Mouse (Mus musculus): ENCODE measurements around the gene Prss32. TPM values are rescaled to one million over a fixed set of nuclear protein-coding genes. Genes with fewer than 3 reads are reported as not detected.
"Not testable (repeated sequence)": the region's sequence is repeated elsewhere in the genome, so short reads cannot be mapped to it uniquely, and the experiment has no call there.

The Prss32 gene
- polyA plus RNA-seq, 2 experiments from 2014 or later: not detected

DNA sequence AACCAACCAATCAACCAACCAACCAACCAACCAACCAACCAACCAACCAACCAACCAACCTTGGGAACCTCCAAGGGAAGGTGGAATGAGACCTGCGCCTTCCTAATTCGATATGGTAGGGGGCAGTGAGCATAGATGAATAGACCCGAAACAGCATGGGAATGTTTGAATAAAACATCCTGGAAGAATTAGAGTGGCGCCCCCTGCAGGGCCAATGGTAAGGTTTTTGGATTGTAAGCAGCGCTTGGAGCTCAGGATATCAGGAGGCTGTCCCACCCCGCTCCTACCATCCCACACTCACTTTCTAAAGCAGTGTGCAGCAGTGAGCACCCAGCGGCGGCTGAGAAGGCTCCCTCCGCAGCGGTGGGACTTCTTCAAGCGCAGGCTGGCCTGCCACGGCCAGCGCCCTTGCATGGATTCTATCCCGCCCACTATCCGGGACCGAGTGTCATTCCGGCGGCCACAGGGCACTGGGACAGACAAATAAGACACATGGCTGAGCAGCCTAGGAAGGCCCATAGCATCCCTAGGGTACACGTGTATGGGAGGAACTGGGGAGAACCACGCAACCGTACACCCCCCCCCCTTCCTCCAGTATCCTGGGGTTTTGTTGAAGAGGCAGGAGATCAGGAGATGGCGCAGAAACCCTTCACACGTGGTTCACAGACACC lies 379 bp upstream of the Prss32 start:
- no peak for ATAC-seq

DNA sequence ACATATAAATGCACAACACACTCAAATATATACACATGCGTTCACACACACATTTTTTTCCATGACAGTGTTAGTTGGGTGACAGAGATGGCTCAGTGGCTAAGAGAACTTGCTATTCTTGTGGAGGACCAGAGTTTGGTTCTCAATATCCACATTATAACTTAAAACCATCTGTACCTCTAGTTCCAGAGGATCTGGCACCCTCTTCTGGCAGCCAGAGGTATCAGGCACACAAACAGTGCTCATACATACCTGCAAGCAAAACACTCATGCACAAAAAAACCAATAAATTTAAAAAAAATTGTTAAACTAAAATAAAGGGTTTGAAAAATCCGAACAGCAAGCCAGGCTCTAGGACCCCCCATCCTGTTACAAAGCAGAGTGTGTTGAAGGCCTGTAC lies 6.4 kb downstream of the Prss32 start:
- no peak for ATAC-seq

DNA sequence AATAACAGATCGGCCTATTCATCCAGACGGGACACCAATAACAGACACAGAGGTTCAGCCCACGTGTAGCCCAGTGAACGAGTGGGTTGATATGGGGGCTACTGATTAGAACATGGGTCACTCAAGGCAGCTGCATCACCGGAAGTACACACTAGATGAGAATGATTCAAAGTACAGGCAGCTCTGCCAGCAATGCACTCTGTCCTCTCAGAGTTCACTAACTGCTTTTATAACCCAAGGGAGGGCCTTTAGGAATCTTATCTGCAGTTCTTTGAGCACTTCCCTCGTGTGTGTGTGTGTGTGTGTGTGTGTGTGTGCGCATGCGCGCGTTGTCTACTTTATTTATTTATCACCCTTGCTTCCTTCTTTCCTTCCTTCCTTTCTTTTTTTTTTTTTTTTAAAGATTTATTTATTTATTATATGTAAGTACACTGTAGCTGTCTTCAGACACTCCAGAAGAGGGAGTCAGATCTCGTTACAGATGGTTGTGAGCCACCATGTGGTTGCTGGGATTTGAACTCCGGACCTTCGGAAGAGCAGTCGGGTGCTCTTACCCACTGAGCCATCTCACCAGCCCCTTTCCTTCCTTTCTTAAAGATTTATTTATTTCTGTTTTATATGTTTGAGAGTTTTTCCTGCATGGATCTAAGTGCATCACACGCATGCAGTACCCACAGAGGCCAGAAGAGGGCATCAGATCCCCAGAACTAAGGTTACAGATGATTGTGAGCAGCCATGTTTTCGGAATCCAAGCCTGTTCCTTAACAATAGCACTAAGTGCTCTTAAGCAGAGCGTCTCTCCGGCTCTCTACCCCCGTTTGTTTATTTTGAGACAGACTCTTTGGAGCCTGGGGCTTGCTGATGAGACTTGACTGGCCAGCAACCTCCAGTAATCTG lies 7.4 kb downstream of the Prss32 start:
- ATAC-seq: no peak

DNA sequence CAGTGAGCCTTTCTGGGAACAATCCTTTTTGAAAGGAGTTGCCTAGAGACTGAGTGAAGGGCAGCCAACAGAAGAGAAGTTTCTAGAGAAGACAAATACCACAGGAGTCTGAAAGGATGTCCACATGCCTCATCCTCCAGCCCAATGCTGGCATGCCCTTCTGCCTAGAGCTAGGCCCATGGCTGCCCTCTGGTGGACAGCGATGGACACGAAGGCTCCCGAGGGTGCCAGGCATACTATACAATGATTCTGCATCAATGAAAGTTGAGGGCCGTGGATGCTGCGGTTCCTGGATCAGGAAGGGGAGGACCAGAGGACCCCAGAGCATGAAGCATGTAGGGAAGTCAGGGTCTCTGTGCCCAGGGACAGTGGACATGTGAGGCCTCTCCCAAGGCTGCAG lies 9.6 kb downstream of the Prss32 start:
- ATAC-seq: peak; percentile 49

DNA sequence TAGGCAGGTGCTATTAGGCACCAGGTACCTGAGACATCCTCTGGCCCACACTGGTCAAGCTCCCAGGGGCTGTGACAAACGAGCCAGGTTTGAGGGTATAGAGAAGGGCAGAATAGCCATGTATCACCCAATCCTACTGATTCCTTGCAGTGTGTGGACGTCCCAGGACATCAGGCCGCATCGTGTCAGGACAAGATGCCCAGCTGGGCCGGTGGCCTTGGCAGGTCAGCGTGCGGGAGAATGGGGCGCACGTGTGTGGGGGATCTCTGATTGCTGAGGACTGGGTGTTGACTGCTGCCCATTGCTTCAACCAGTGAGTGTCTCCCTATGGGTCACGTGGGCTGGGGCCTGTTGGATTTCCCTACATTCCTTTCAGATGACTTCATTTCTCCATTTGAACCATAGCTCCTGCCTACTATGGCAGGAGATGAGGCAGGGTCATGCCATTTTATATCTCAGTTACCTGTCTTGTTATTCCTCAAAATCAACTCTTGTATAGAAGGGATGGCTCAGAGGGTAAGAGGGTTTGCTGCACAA lies 10.6 kb downstream of the Prss32 start:
- ATAC-seq: no peak

DNA sequence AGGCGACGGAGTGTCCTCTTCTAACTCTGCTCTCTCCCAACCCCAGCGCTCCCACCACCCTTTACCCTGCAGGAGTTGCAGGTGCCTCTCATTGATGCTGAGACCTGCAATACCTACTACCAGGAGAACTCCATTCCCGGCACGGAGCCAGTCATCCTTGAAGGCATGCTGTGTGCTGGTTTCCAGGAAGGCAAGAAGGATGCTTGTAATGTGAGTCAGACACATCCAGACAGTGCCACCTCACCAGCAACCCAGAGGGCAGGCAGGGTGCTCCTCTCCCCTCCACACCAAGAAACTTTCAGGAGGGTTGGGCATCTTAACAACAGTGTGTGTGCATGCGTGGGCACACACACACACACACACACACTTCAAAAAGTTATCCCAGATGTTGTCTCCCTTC lies 13.5 kb downstream of the Prss32 start:
- no peak for ATAC-seq

DNA sequence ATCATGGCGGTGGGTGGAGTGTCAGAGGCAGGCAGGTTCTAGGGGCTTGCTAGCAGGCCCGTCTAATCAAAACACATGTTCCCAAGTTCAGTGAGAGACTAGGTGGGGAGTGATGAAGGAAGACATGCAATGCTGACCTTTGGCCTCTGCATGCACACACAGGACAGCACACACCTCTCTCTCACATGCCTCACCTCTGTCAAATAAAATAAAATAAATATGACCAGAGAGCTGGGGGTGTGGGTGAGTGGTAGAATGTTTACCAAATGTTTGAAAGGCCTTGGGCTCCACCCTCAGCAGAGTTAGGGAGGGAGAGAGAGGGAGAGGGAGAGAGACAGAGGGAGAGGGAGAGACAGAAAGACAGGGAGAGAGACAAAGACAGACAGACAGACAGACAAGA lies 14.3 kb downstream of the Prss32 start:
- no peak for ATAC-seq

DNA sequence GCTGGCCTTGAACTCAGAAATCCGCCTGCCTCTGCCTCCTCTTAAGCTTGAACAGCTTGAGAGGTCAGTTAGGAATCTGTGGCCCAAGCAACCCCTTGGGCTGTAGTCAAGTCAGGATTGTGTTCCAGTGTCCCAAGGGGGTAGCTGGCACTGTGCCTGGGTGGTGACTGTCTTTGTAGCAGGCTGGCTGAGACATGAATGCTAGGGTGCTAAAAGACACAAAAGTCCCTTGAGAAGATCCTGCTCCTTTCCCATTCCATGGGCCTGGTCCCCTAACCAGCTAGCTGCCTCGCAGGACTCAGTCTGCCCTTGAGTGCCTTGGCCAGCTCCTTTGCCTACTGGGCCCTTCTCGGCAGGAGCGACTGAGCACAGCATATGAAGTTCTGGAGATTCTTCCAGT lies 19.3 kb downstream of the Prss32 start:
- no peak for ATAC-seq

DNA sequence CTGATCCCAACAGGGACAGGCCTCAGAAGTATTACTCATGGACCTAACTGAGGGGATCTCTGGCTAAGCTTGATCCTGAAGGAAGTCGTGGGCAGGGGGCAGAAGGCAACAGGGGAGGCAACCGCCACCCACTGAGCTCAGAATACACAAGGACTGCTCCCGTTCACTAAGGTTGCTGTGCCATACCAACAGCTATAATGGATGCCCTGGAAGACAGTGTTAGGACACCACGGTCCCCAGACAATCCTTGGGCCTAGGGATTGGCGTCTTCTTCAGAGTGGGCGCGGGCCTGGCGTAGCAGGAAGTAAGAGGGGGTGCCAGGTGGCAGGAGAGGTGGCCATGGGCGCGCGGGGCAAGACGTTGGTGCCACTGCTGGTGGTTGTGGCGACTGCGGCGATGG lies 24.1 kb downstream of the Prss32 start, which contains the start of gene Prss21:
TSS of gene Prss21 (plus strand) at position 301 of the 400 bp plus-strand sequence.
- ATAC-seq: no peak

DNA sequence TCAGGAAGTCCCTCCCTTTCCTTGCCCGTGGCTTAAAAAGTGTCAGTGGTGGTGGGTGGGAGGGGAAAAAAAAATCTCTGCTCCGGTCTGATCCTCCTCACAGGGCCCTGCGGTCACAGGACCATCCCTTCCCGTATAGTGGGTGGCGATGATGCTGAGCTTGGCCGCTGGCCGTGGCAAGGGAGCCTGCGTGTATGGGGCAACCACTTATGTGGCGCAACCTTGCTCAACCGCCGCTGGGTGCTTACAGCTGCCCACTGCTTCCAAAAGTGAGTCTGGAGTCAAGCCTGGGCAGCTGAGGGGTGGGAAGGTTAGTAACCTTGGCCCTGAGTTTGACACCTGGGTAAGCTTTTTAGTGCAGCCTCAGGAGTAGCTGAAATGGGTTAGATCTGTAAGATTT lies 24.9 kb downstream of the Prss32 start:
- ATAC-seq: no peak

DNA sequence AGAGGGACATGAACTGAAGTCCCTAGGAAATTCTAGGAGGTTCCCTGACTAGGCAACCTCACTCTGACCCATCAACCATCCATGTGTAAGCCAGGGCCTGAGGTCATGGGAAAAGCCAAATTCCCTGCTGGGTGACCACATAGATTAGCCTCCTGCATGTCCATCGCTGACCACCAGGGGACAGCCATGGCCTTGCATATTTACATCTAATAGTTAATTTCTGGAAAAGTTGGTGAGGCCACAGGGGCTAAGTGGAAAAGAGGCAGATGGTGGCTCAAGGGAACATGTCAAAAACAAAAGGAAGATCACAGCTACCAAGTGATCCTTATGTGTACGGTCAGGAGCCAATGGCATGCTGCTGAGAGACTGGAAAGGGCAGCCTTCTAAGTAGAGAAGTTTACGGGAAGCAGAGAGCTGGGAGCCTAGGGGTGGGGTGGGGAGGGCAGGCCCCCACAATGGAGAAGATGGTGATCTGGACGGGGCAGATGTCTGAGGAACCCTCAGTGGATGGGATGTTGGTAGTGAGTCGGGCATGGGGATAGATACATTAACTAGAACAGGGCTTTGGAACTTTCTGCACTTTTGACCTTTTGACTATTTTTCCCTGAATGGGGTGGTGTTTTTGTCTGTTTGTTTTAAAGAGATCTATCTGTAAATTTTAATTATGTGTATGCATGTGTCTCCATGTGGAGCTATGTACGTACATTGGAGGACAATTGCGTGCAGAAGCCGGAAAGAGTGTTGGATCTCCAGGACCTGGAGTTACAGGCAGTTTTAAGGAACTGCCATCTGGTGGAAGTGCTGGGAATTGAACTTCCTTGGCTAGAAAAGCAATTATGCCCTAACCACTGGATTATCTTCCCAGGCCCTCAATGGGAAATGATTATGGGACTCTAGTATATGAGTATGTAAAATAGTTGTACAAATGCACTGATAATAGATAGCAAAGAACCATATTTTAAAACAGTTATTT lies 30.5 kb downstream of the Prss32 start:
- no peak for ATAC-seq

DNA sequence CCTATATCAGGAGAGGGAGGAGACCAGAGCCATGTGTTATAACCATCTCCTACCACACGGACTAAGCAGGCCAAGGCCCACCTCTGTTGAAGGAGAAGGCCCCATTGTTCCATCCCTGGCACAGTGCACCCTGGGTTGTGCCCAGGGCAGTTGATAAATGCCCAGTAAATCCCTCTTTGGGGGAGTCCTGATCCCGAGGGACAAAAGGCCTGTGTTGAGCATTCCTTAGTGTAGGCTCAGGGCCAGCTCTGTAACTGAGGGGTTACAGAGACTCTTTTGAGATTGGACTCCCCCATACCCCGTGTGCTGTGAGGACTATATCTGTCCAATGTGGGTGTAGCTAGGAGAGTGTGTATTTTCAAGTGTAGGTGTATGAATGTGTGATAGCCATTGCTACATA lies 33.1 kb downstream of the Prss32 start:
- no peak for ATAC-seq

DNA sequence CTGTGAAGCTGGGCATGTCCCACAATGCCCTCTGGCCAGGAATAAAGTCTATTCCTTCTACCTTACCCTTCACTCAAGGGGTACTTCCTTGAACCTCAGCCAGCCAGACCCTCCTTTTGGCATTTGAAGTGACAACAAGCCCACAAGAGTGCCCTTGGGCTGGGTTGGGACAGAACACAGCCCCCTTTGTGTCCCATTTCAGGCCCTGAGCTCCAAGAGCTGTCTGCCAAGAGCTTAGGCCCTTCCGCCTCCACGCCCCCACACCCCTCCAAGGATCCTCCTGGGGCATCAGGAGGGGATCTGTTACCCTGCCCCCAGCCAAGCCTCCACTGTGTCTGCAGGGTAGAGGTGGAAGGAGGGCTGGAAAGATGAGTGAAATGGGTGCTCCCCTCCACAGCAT lies 33.5 kb downstream of the Prss32 start:
- no peak for ATAC-seq

DNA sequence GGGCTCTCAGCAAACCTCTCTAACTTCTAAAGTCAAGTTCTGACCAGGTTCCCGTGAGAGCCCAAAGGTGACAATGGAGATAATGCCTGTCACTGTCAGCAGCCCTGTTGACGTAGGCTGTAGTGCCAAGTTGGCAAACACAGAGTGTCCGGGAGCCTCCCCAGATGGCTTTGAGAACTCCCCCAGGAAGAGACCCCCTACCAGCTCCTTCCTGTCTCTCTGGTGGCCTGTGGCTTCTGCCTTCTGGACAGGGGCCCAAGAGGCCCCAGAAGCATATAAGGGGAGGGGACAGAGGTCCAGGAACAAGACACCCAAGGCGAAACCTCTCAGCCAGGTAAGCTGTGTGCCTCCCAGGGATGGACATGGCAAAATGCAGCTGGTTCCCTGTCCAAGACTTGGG lies 36.9 kb downstream of the Prss32 start, which contains the start of the genes Dcpp1 and Dcpp2:
TSS of gene Dcpp1 (plus strand) at position 301 of the 400 bp plus-strand sequence.
TSS of gene Dcpp2 (plus strand) at position 305 of the 400 bp plus-strand sequence.
- not testable (repeated sequence) for ATAC-seq

Other genes starting within 250 kb of the Prss32 start
- gene Zfp13, start 244.4 kb upstream of the Prss32 start, polyA plus RNA-seq (2017; shearing (Covaris generic)): under 1 TPM in 1 of 2 experiments, not detected in 1; 0.38 TPM
- gene Zscan10, start 243.0 kb upstream of the Prss32 start, polyA plus RNA-seq (2017; shearing (Covaris generic)): 1 to 10 TPM; 2.2 to 2.9 TPM
- gene Mmp25, start 198.6 kb upstream of the Prss32 start, polyA plus RNA-seq (2017; shearing (Covaris generic)): 1 to 10 TPM in 1 of 2 experiments, under 1 TPM in 1; 0.42 to 1.6 TPM
- under 1 TPM; 0.22 to 0.66 TPM for gene Bicdl2, start 183.3 kb upstream of the Prss32 start, polyA plus RNA-seq (2017; shearing (Covaris generic))
- 10 to 100 TPM; 71.5 to 72.4 TPM for gene Hcfc1r1, start 170.3 kb upstream of the Prss32 start, polyA plus RNA-seq (2017; shearing (Covaris generic))
- gene Thoc6, start 170.0 kb upstream of the Prss32 start, polyA plus RNA-seq (2017; shearing (Covaris generic)): 10 to 100 TPM; 26.1 to 43.6 TPM
- 1 to 10 TPM; 5.3 to 6.2 TPM for gene Tnfrsf12a, start 166.4 kb upstream of the Prss32 start, polyA plus RNA-seq (2017; shearing (Covaris generic))
- not detected for gene Cldn6, start 164.6 kb upstream of the Prss32 start, polyA plus RNA-seq (2017; shearing (Covaris generic))
- gene Cldn9, start 159.8 kb upstream of the Prss32 start, polyA plus RNA-seq (2017; shearing (Covaris generic)): not detected
- under 1 TPM; 0.20 to 0.30 TPM for gene 1520401A03Rik, start 121.1 kb upstream of the Prss32 start, polyA plus RNA-seq (2017; shearing (Covaris generic))
- 10 to 100 TPM; 10.5 to 13.7 TPM for gene Pkmyt1, start 117.5 kb upstream of the Prss32 start, polyA plus RNA-seq (2017; shearing (Covaris generic))
- 1 to 10 TPM; 2.0 to 2.5 TPM for gene Paqr4, start 103.0 kb upstream of the Prss32 start, polyA plus RNA-seq (2017; shearing (Covaris generic))
- 1 to 10 TPM; 1.8 to 2.4 TPM for gene Kremen2, start 98.0 kb upstream of the Prss32 start, polyA plus RNA-seq (2017; shearing (Covaris generic))
- 10 to 100 TPM; 15.1 to 21.4 TPM for gene Flywch1, start 72.3 kb upstream of the Prss32 start, polyA plus RNA-seq (2017; shearing (Covaris generic))
- gene Flywch2, start 57.8 kb upstream of the Prss32 start, polyA plus RNA-seq (2017; shearing (Covaris generic)): 1 to 10 TPM; 3.4 to 3.5 TPM
- gene Srrm2, start 53.3 kb upstream of the Prss32 start, polyA plus RNA-seq (2017; shearing (Covaris generic)): 100 to 1,000 TPM; 289 to 316 TPM
- gene Elob, start 14.7 kb upstream of the Prss32 start, polyA plus RNA-seq (2017; shearing (Covaris generic)): 100 to 1,000 TPM; 600 to 664 TPM
- not detected for gene Prss33, start 7.8 kb upstream of the Prss32 start, polyA plus RNA-seq (2017; shearing (Covaris generic))
- gene Prss41, start 317 bp downstream of the Prss32 start, polyA plus RNA-seq (2017; shearing (Covaris generic)): 1 to 10 TPM; 5.6 to 5.7 TPM
- gene Prss21, start 24.2 kb downstream of the Prss32 start, polyA plus RNA-seq (2017; shearing (Covaris generic)): not detected
- gene Dcpp1, start 37.0 kb downstream of the Prss32 start, polyA plus RNA-seq (2017; shearing (Covaris generic)): not detected
- gene Dcpp2, start 37.0 kb downstream of the Prss32 start, polyA plus RNA-seq (2017; shearing (Covaris generic)): not detected
- not detected for gene Dcpp3, start 73.6 kb downstream of the Prss32 start, polyA plus RNA-seq (2017; shearing (Covaris generic))
- not detected for gene Sbp, start 97.8 kb downstream of the Prss32 start, polyA plus RNA-seq (2017; shearing (Covaris generic))
- not detected for gene Sbpl, start 111.4 kb downstream of the Prss32 start, polyA plus RNA-seq (2017; shearing (Covaris generic))
- gene Prss30, start 136.7 kb downstream of the Prss32 start, polyA plus RNA-seq (2017; shearing (Covaris generic)): not detected
- gene Prss22, start 154.2 kb downstream of the Prss32 start, polyA plus RNA-seq (2017; shearing (Covaris generic)): not detected
- not detected for gene Prss27, start 194.3 kb downstream of the Prss32 start, polyA plus RNA-seq (2017; shearing (Covaris generic))
- gene Kctd5, start 229.6 kb downstream of the Prss32 start, polyA plus RNA-seq (2017; shearing (Covaris generic)): 1 to 10 TPM; 2.3 to 5.2 TPM